Mouse (Mus musculus) E14TG2a.4 (cell line): ENCODE data around the gene Hyal3.

Source experiments
- CTCF ChIP-seq: conservative IDR thresholded peaks from 2 replicates; pipeline ENCODE4 v1.5.1; 2014; ENCODE audit warnings: low read length
- POU5F1 ChIP-seq: IDR thresholded peaks from 2 replicates; pipeline ENCODE4 v1.6.1; 2014; ENCODE audit warnings: low read length, borderline replicate concordance

DNA sequence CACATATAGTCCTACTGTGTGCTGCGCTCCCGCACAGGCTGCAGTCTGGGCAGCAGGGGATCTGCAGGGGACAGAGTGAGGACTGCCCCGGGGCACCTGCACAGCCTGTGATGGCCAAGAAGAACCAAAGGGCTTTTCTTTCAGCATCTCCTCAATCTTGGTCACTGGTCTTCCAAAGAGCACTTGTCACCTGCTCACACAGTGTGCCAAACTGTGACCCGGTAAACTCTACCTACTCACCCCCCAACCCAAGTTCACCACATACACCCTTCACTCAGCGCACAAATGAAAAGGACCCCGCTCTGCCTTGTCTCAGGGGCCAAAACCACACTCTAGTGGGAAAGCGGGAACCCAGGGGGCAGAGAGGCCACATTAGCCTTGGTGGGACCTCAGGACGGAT lies 51.2 kb downstream of the Hyal3 start:
- TF ChIP-seq CTCF = no peak
- TF ChIP-seq POU5F1 = no peak
